Mouse (Mus musculus): ENCODE data around the gene Unc13a. TPM values are rescaled to one million over a fixed set of nuclear protein-coding genes. Genes with fewer than 3 reads are reported as not detected.

Unc13a gene
- polyA plus RNA-seq, 1 experiment from 2014 or later, result 1.2 TPM

- Histone ChIP-seq H3K27ac (replicated peaks; ENCODE audit: low read depth, low read length) (no peak overlapping the region), H3K9ac (replicated peaks; ENCODE audit: low read length) (no peak overlapping the region), H3K9me3 (replicated peaks; ENCODE audit: control insufficient read depth, low read length) (peaks cover 7% of the 10 kb centered on the region), H3K4me1 (ENCODE audit: control insufficient read depth, insufficient read depth, low read length) (peaks cover 2% of the 10 kb centered on the region; the same call in 1 of the 2 replicates), H3K36me3 (replicated peaks; ENCODE audit: control insufficient read depth, insufficient read depth, low read depth, low read length) (peaks cover 19% of the 10 kb centered on the region), H3K27me3 (ENCODE audit: control insufficient read depth, insufficient read depth, low read length) (peaks cover 3% of the 10 kb centered on the region; the same call in 1 of the 2 replicates), H3K4me3 (ENCODE audit: low read depth, low read length) (no peak overlapping the region), H3K4me2 (ENCODE audit: low read depth, low read length) (no peak overlapping the region)
- WGBS, result 45% methylated on average over 9 of the region's 9 CpGs
- DNase-seq (ENCODE audit: low spot score) (no peak), ATAC-seq (replicated peaks; ENCODE audit: insufficient number of reproducible peaks, low FRiP score, low TSS enrichment, low read depth) (no peak)
Measured at GRCm38 (mm10) chr8:71627265-71628099, 44.1 kb downstream of the Unc13a start.

- 78% methylated on average over 9 of the region's 9 CpGs for WGBS
- H3K27ac ChIP-seq (replicated peaks; ENCODE audit: low read depth, low read length), result no peak overlapping the region
- H3K9me3 ChIP-seq (replicated peaks; ENCODE audit: control insufficient read depth, low read length), result peaks cover 9% of the 10 kb centered on the region
Measured at GRCm38 (mm10) chr8:71626753-71627152, 44.8 kb downstream of the Unc13a start.

GRCm38 (mm10) chr8:71625088-71625487 lies 46.5 kb downstream of the Unc13a start:
- Histone ChIP-seq H3K9ac (replicated peaks; ENCODE audit: low read length) (no peak overlapping the region), H3K4me2 (ENCODE audit: low read depth, low read length) (no peak overlapping the region), H3K4me3 (ENCODE audit: low read depth, low read length) (no peak overlapping the region), H3K4me1 (ENCODE audit: control insufficient read depth, insufficient read depth, low read length) (peaks cover 2% of the 10 kb centered on the region; the same call in 1 of the 2 replicates), H3K27ac (replicated peaks; ENCODE audit: low read depth, low read length) (no peak overlapping the region), H3K36me3 (replicated peaks; ENCODE audit: control insufficient read depth, insufficient read depth, low read depth, low read length) (peaks cover 37% of the 10 kb centered on the region), H3K27me3 (ENCODE audit: control insufficient read depth, insufficient read depth, low read length) (peaks cover under 1% of the 10 kb centered on the region; the same call in 1 of the 2 replicates), H3K9me3 (replicated peaks; ENCODE audit: control insufficient read depth, low read length) (peaks cover 9% of the 10 kb centered on the region)
- DNase-seq (ENCODE audit: low spot score) (no peak), ATAC-seq (replicated peaks; ENCODE audit: insufficient number of reproducible peaks, low FRiP score, low TSS enrichment, low read depth) (no peak)
- 79% methylated on average over 1 of the region's 1 CpGs for WGBS

More at GRCm38 (mm10) chr8:71626753-71627152, 44.8 kb downstream of the Unc13a start:
- peaks cover 2% of the 10 kb centered on the region; the same call in 1 of the 2 replicates for H3K4me1 ChIP-seq (ENCODE audit: control insufficient read depth, insufficient read depth, low read length)
- DNase-seq (ENCODE audit: low spot score) (no peak), ATAC-seq (replicated peaks; ENCODE audit: insufficient number of reproducible peaks, low FRiP score, low TSS enrichment, low read depth) (no peak)
- H3K4me2 ChIP-seq (ENCODE audit: low read depth, low read length), result no peak overlapping the region
- peaks cover 26% of the 10 kb centered on the region for H3K36me3 ChIP-seq (replicated peaks; ENCODE audit: control insufficient read depth, insufficient read depth, low read depth, low read length)
- H3K27me3 ChIP-seq (ENCODE audit: control insufficient read depth, insufficient read depth, low read length), result peaks cover 3% of the 10 kb centered on the region; the same call in 1 of the 2 replicates
- no peak overlapping the region for H3K9ac ChIP-seq (replicated peaks; ENCODE audit: low read length)
- no peak overlapping the region for H3K4me3 ChIP-seq (ENCODE audit: low read depth, low read length)

- peaks cover 9% of the 10 kb centered on the region for H3K9me3 ChIP-seq (replicated peaks; ENCODE audit: control insufficient read depth, low read length)
- peaks cover 37% of the 10 kb centered on the region for H3K36me3 ChIP-seq (replicated peaks; ENCODE audit: control insufficient read depth, insufficient read depth, low read depth, low read length)
- DNase-seq (ENCODE audit: low spot score), result no peak
- H3K4me3 ChIP-seq (ENCODE audit: low read depth, low read length), result no peak overlapping the region
- no peaks in the 10 kb centered on the region for H3K4me1 ChIP-seq (ENCODE audit: control insufficient read depth, insufficient read depth, low read length)
- no peak overlapping the region for H3K4me2 ChIP-seq (ENCODE audit: low read depth, low read length)
- no peak overlapping the region for H3K27ac ChIP-seq (replicated peaks; ENCODE audit: low read depth, low read length)
- ATAC-seq (replicated peaks; ENCODE audit: insufficient number of reproducible peaks, low FRiP score, low TSS enrichment, low read depth), result no peak
- H3K9ac ChIP-seq (replicated peaks; ENCODE audit: low read length), result no peak overlapping the region
- 95% methylated on average over 2 of the region's 2 CpGs for WGBS
- H3K27me3 ChIP-seq (ENCODE audit: control insufficient read depth, insufficient read depth, low read length), result no peaks in the 10 kb centered on the region
Measured at GRCm38 (mm10) chr8:71619786-71620185, 51.8 kb downstream of the Unc13a start.

- peaks cover 6% of the 10 kb centered on the region; the same call in 1 of the 2 replicates for H3K4me1 ChIP-seq (ENCODE audit: control insufficient read depth, insufficient read depth, low read length)
- H3K4me2 ChIP-seq (ENCODE audit: low read depth, low read length), result no peak overlapping the region
- no peaks in the 10 kb centered on the region; the same call in none of the 2 replicates for H3K36me3 ChIP-seq (replicated peaks; ENCODE audit: control insufficient read depth, insufficient read depth, low read depth, low read length)
- H3K27me3 ChIP-seq (ENCODE audit: control insufficient read depth, insufficient read depth, low read length), result no peaks in the 10 kb centered on the region
- ATAC-seq (replicated peaks; ENCODE audit: insufficient number of reproducible peaks, low FRiP score, low TSS enrichment, low read depth) (no peak), DNase-seq (ENCODE audit: low spot score) (no peak)
- 34% methylated on average over 4 of the region's 4 CpGs for WGBS
- H3K9ac ChIP-seq (replicated peaks; ENCODE audit: low read length), result no peak overlapping the region
- no peaks in the 10 kb centered on the region for H3K9me3 ChIP-seq (replicated peaks; ENCODE audit: control insufficient read depth, low read length)
- H3K4me3 ChIP-seq (ENCODE audit: low read depth, low read length), result no peak overlapping the region
- H3K27ac ChIP-seq (replicated peaks; ENCODE audit: low read depth, low read length), result no peak overlapping the region
Measured at GRCm38 (mm10) chr8:71613418-71613817, 58.1 kb downstream of the Unc13a start.

GRCm38 (mm10) chr8:71612141-71612540 lies 59.4 kb downstream of the Unc13a start:
- H3K36me3 ChIP-seq (replicated peaks; ENCODE audit: control insufficient read depth, insufficient read depth, low read depth, low read length), result no peaks in the 10 kb centered on the region; the same call in none of the 2 replicates
- 58% methylated on average over 5 of the region's 5 CpGs for WGBS
- peaks cover 6% of the 10 kb centered on the region; the same call in 1 of the 2 replicates for H3K4me1 ChIP-seq (ENCODE audit: control insufficient read depth, insufficient read depth, low read length)
- H3K4me3 ChIP-seq (ENCODE audit: low read depth, low read length), result peak overlapping the region; percentile 94
- no peaks in the 10 kb centered on the region for H3K27me3 ChIP-seq (ENCODE audit: control insufficient read depth, insufficient read depth, low read length)
- no peaks in the 10 kb centered on the region for H3K9me3 ChIP-seq (replicated peaks; ENCODE audit: control insufficient read depth, low read length)
- no peak for ATAC-seq (replicated peaks; ENCODE audit: insufficient number of reproducible peaks, low FRiP score, low TSS enrichment, low read depth)
- no peak for DNase-seq (ENCODE audit: low spot score)
- H3K27ac ChIP-seq (replicated peaks; ENCODE audit: low read depth, low read length), result no peak overlapping the region
- H3K4me2 ChIP-seq (ENCODE audit: low read depth, low read length), result peak overlapping the region; percentile 73
- H3K9ac ChIP-seq (replicated peaks; ENCODE audit: low read length), result peak overlapping the region; percentile 88; the same call in 1 of the 2 replicates

GRCm38 (mm10) chr8:71610822-71611651 lies 60.5 kb downstream of the Unc13a start, which contains the start of gene Colgalt1:
TSS of gene Colgalt1 (plus strand) at chr8:71610998.
- ATAC-seq (replicated peaks; ENCODE audit: insufficient number of reproducible peaks, low FRiP score, low TSS enrichment, low read depth), result peak; percentile 97
- WGBS, result under 1% methylated on average over 82 of the region's 82 CpGs
- H3K27me3 ChIP-seq (ENCODE audit: control insufficient read depth, insufficient read depth, low read length), result no peaks in the 10 kb centered on the region

More at GRCm38 (mm10) chr8:71610822-71611651, 60.5 kb downstream of the Unc13a start, which contains the start of gene Colgalt1:
- peak within 1 kb of the TSS; percentile 94 for H3K4me3 ChIP-seq (ENCODE audit: low read depth, low read length)
- H3K9ac ChIP-seq (replicated peaks; ENCODE audit: low read length), result peak within 1 kb of the TSS; percentile 88
- no peaks in the 10 kb centered on the region; the same call in none of the 2 replicates for H3K36me3 ChIP-seq (replicated peaks; ENCODE audit: control insufficient read depth, insufficient read depth, low read depth, low read length)
- DNase-seq (ENCODE audit: low spot score), result peak; percentile 99
- peak within 1 kb of the TSS; percentile 73 for H3K4me2 ChIP-seq (ENCODE audit: low read depth, low read length)
- no peaks in the 10 kb centered on the region for H3K9me3 ChIP-seq (replicated peaks; ENCODE audit: control insufficient read depth, low read length)
- peaks cover 6% of the 10 kb centered on the region; the same call in 1 of the 2 replicates for H3K4me1 ChIP-seq (ENCODE audit: control insufficient read depth, insufficient read depth, low read length)
- peak within 1 kb of the TSS; percentile 62 for H3K27ac ChIP-seq (replicated peaks; ENCODE audit: low read depth, low read length)

Measured in embryonic facial prominence, embryonic 11.5 days (tissue).